Mouse (Mus musculus): ENCODE results near the gene Kit.

GRCm38 (mm10) chr5:75591567-75591966 is 16.9 kb downstream of the Kit start:
- TF ChIP-seq CEBPB (IDR thresholded peaks at IDR 0.05; ENCODE audit: low read depth) (no peak), CTCF (IDR thresholded peaks at IDR 0.05; ENCODE audit: control insufficient read depth, insufficient read depth, insufficient read length) (no peak), MYOG (IDR thresholded peaks at IDR 0.05; ENCODE audit: control insufficient read depth, extremely low read depth, insufficient read length) (no peak)

Data from C2C12 (cell line).